Mouse (Mus musculus) forebrain, postnatal 0 days (tissue): ENCODE results near the gene Saa1. TPM values are rescaled to one million over a fixed set of nuclear protein-coding genes. Genes with fewer than 3 reads are reported as not detected.

ENCODE experiments used
- ATAC-seq: fragments of 200-750 bp; cut with Nextera tagmentation; 2 replicates; pipeline ENCODE4 v1.8.0; 2017; ENCODE audit warnings: mild to moderate bottlenecking, moderate library complexity
- DNase-seq: peaks from one replicate; pipeline ENCODE4 v3.0.0-alpha.2; 2015
- H3K27ac ChIP-seq: fragments of 300-500 bp; sonication (generic); 2 replicates; pipeline ENCODE4 v1.5.1; 2014; ENCODE audit warnings: low read depth, mild to moderate bottlenecking, antibody characterized with exemption, low read length, moderate library complexity, mixed read lengths
- H3K27me3 ChIP-seq: fragments of 300-500 bp; sonication (generic); 2 replicates; pipeline ENCODE4 v1.6.1; 2014; ENCODE audit warnings: mild to moderate bottlenecking, low read length, mixed read lengths; ENCODE audit not compliant: insufficient read depth
- H3K36me3 ChIP-seq: fragments of 300-500 bp; sonication (generic); 2 replicates; pipeline ENCODE4 v1.6.1; 2014; ENCODE audit warnings: mild to moderate bottlenecking, moderate library complexity; ENCODE audit not compliant: insufficient read depth
- H3K4me1 ChIP-seq: fragments of 300-500 bp; sonication (generic); 2 replicates; pipeline ENCODE4 v1.6.1; 2014; ENCODE audit warnings: antibody characterized with exemption; ENCODE audit not compliant: insufficient read depth
- H3K4me2 ChIP-seq: fragments of 300-500 bp; sonication (generic); 2 replicates; pipeline ENCODE4 v1.6.1; 2014; ENCODE audit warnings: low read depth, mild to moderate bottlenecking, moderate library complexity
- H3K4me3 ChIP-seq: fragments of 300-500 bp; sonication (generic); 2 replicates; pipeline ENCODE4 v1.5.1; 2014; ENCODE audit warnings: low read depth, low read length, mixed read lengths
- H3K9ac ChIP-seq: fragments of 300-500 bp; sonication (generic); 2 replicates; pipeline ENCODE4 v1.6.1; 2014; ENCODE audit warnings: mild to moderate bottlenecking
- H3K9me3 ChIP-seq: fragments of 300-500 bp; sonication (generic); 2 replicates; pipeline ENCODE4 v1.6.1; 2016; ENCODE audit warnings: low read length
- CTCF ChIP-seq: sonication (generic); IDR thresholded peaks from 2 replicates; pipeline ENCODE4 v1.5.1; 2016; ENCODE audit warnings: antibody characterized with exemption, control low read depth, low read depth
- WGBS: fragments of 180-500 bp; shearing (Covaris S2); extraction: QIAGEN DNeasy Blood & Tissue Kit; methylation state at CpG from one replicate; pipeline ENCODE4 v1.1.7; 2014; 5-methylcytosine and 5-hydroxymethylcytosine counted together
- polyA plus RNA-seq: library from polyadenylated mRNA; unstranded; fragments of >200 nt; fragmentation: Nextera tagmentation; extraction: Ambion mirVana; gene quantifications from 2 replicates; pipeline ENCODE4 v1.2.1, GENCODE M21; 2015
- total RNA-seq: library from RNA; depleted of rRNA; stranded (reverse); fragments of >200 nt; gene quantifications from 2 replicates; pipeline ENCODE4 v1.2.3, GENCODE M21; 2014

The Saa1 gene
- total and polyA plus RNA-seq, 2 experiments from 2014 or later: 0.36 TPM; not detected in 1

- H3K4me3 ChIP-seq: no peak overlapping the region
- ATAC-seq: peak; percentile 90
Observed at GRCm38 (mm10) chr7:46718591-46719270, 24.0 kb downstream of the Saa1 start.

GRCm38 (mm10) chr7:46716897-46717296 lies 25.9 kb downstream of the Saa1 start:
- TF ChIP-seq CTCF: no peak
- DNase-seq (peak; percentile 16), ATAC-seq (no peak)
- Histone ChIP-seq H3K27ac (no peak overlapping the region), H3K9me3 (no peaks in the 10 kb centered on the region), H3K36me3 (no peaks in the 10 kb centered on the region), H3K4me3 (no peak overlapping the region), H3K4me1 (no peaks in the 10 kb centered on the region), H3K27me3 (no peaks in the 10 kb centered on the region), H3K9ac (no peak overlapping the region), H3K4me2 (no peak overlapping the region)
- WGBS: 54% methylated on average over 5 of the region's 5 CpGs

More at GRCm38 (mm10) chr7:46718591-46719270, 24.0 kb downstream of the Saa1 start:
- no peak for TF ChIP-seq CTCF
- H3K4me1 ChIP-seq: no peaks in the 10 kb centered on the region
- H3K27ac ChIP-seq: peak overlapping the region; percentile 15; the same call in 1 of the 2 replicates
- DNase-seq: peak; percentile 56
- H3K9ac ChIP-seq: no peak overlapping the region
- H3K9me3 ChIP-seq: no peaks in the 10 kb centered on the region
- H3K4me2 ChIP-seq: no peak overlapping the region
- H3K36me3 ChIP-seq: no peaks in the 10 kb centered on the region
- no peaks in the 10 kb centered on the region for H3K27me3 ChIP-seq
- WGBS: 59% methylated on average over 7 of the region's 7 CpGs

- DNase-seq (no peak), ATAC-seq (no peak)
- 85% methylated on average over 5 of the region's 5 CpGs for WGBS
- Histone ChIP-seq H3K27ac (no peak within 1 kb of the TSS), H3K4me3 (no peak within 1 kb of the TSS), H3K4me2 (no peak within 1 kb of the TSS), H3K4me1 (no peaks in the 10 kb centered on the region), H3K36me3 (no peaks in the 10 kb centered on the region), H3K27me3 (no peaks in the 10 kb centered on the region), H3K9me3 (no peaks in the 10 kb centered on the region), H3K9ac (no peak within 1 kb of the TSS)
- TF ChIP-seq CTCF: no peak
Observed at GRCm38 (mm10) chr7:46715600-46715999, 27.2 kb downstream of the Saa1 start, which contains the start of gene Saa3. Gene Saa3, minus strand, starts transcription at chr7:46715700.

- 32% methylated on average over 6 of the region's 6 CpGs for WGBS
- Histone ChIP-seq H3K27ac (no peak overlapping the region), H3K4me2 (no peak overlapping the region), H3K9ac (no peak overlapping the region), H3K4me1 (peaks cover 3% of the 10 kb centered on the region; the same call in 1 of the 2 replicates), H3K4me3 (no peak overlapping the region), H3K9me3 (no peaks in the 10 kb centered on the region), H3K36me3 (no peaks in the 10 kb centered on the region), H3K27me3 (no peaks in the 10 kb centered on the region)
- DNase-seq (peak; percentile 54), ATAC-seq (no peak)
- TF ChIP-seq CTCF: peak; percentile 77
Observed at GRCm38 (mm10) chr7:46714518-46714917, 28.3 kb downstream of the Saa1 start.

GRCm38 (mm10) chr7:46712250-46712649 lies 30.5 kb downstream of the Saa1 start:
- Histone ChIP-seq H3K4me3 (no peak overlapping the region), H3K36me3 (peaks cover 8% of the 10 kb centered on the region), H3K4me2 (no peak overlapping the region), H3K9me3 (no peaks in the 10 kb centered on the region), H3K27ac (no peak overlapping the region), H3K27me3 (no peaks in the 10 kb centered on the region), H3K9ac (no peak overlapping the region), H3K4me1 (peaks cover 7% of the 10 kb centered on the region)
- no peak for DNase-seq
- 79% methylated on average over 6 of the region's 6 CpGs for WGBS
- ATAC-seq: no peak
- TF ChIP-seq CTCF: no peak

GRCm38 (mm10) chr7:46710390-46710844 lies 32.4 kb downstream of the Saa1 start, which contains the start of gene Saal1:
Gene Saal1, minus strand, starts transcription at chr7:46710680.
- ATAC-seq: peak; percentile 98
- H3K4me3 ChIP-seq: peak within 1 kb of the TSS; percentile 80
- H3K4me1 ChIP-seq: peaks cover 7% of the 10 kb centered on the region
- H3K9ac ChIP-seq: peak within 1 kb of the TSS; percentile 91
- no peaks in the 10 kb centered on the region for H3K27me3 ChIP-seq
- TF ChIP-seq CTCF: peak; percentile 98
- H3K27ac ChIP-seq: peak within 1 kb of the TSS; percentile 88
- DNase-seq: peak; percentile 95
- 2% methylated on average over 38 of the region's 38 CpGs for WGBS
- H3K4me2 ChIP-seq: peak within 1 kb of the TSS; percentile 47
- no peaks in the 10 kb centered on the region for H3K9me3 ChIP-seq
- peaks cover 18% of the 10 kb centered on the region for H3K36me3 ChIP-seq

- peaks cover 83% of the 10 kb centered on the region for H3K36me3 ChIP-seq
- H3K4me3 ChIP-seq: no peak overlapping the region
- no peak for DNase-seq
- no peak overlapping the region for H3K9ac ChIP-seq
- no peak for TF ChIP-seq CTCF
- no peaks in the 10 kb centered on the region for H3K4me1 ChIP-seq
- H3K27me3 ChIP-seq: no peaks in the 10 kb centered on the region
- no peak for ATAC-seq
- no peak overlapping the region for H3K4me2 ChIP-seq
- no peaks in the 10 kb centered on the region for H3K9me3 ChIP-seq
- 83% methylated on average over 6 of the region's 6 CpGs for WGBS
- H3K27ac ChIP-seq: no peak overlapping the region
Observed at GRCm38 (mm10) chr7:46700521-46701025, 42.2 kb downstream of the Saa1 start.
